Mouse (Mus musculus): ENCODE results near the gene Cd244a.

Cd244a gene

DNA sequence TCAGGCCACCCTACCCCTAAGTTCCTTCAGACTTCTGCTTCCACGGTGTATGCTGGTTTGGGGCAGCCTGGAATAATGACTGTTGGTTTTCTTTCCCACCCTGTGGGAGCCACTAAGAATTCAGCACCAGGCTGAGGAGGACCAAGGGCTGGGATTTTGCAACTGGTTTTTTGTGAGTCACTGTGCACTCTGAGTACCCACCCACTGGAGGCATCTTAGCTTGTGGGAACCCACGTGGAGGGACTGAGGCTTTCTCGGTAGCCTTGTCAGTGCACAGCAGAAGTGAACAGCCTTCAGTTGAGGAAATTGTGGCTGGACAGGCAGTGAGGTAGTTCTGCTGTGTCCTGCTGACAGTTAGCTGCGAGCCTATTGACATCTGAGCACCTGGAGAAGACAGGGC is at the start of gene Cd244a:
Cd244a (plus strand) TSS at position 296 of the 400 bp plus-strand sequence.
- DNase-seq (ENCODE audit: low spot score): peak; percentile 25

DNA sequence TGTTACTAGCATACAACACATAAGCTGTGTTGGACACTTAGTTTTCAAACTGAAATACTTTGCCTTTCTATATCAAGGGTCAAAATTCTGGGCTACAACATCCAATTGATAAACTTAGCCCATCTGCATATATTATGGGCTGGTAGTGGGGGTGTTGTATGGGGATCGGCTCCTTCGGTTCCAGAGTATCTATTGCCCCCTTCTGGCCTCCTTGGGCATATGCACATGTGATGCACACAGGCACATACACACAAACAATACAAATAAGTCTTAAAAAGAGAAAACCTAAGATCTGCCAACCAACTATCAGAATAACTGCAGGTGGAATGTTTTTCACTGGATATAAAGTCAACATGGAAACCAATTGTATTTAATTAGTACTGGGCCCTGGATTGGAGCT is 45.8 kb upstream of the Cd244a start:
- DNase-seq (ENCODE audit: low spot score): no peak

GRCm38 (mm10) chr1:171513760-171514159 is 45.2 kb upstream of the Cd244a start:
- DNase-seq (ENCODE audit: low spot score): no peak

DNA sequence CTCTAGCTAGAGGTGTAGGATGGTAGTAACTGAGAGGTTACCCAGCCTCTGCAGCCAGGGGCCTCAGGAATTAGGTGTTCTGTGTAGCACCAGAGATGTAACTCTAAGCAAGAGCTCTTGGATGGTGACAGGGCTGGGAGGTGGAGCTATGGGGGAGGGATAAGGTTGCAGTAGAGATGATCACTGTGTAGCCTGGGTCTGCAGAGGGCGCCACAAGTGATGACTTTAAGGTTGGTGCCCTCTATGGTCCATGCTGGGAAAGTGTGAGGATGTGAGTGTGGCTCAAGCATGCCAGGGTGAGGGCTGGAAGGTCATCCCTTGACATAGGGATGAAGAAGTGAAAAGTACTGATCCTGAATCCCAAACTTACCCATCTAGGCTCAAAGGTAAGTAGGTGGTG is 44.0 kb upstream of the Cd244a start:
- DNase-seq (ENCODE audit: low spot score): no peak

DNA sequence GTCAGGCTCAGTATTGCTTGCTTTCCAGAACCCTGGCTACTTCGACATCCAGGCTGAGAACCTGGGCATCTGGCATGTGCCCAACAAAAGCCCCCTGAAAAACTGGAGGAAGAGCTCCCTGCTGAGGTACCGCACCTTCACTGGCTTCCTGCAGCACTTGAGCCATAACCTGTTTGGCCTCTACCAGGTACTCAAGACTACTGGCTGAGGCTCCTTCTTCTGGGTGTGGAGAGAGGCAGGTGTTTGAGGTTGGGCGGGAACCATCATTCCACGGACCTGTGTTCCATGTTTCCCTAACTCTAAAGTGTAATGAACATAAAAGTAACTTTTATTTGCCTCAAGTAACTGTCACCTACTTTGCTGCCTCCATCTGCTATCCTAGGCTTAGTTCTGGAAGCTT is 43.4 kb upstream of the Cd244a start:
- DNase-seq (ENCODE audit: low spot score): no peak

DNA sequence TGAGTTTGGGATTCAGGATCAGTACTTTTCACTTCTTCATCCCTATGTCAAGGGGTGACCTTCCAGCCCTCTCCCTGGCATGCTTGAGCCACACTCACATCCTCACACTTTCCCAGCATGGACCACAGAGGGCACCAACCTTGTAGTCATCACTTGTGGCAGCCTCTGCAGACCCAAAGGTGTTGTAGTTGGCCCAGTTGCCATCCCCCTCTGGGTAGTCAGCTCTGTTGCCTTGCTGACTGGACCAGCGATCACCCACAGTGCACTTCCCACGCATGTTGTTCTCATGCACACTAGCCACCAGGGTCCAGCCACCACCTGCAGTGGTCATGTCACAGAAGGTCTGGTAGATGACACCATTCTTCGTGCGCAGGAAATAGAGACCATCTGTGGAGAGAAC is 27.6 kb upstream of the Cd244a start:
- no peak for DNase-seq (ENCODE audit: low spot score)

DNA sequence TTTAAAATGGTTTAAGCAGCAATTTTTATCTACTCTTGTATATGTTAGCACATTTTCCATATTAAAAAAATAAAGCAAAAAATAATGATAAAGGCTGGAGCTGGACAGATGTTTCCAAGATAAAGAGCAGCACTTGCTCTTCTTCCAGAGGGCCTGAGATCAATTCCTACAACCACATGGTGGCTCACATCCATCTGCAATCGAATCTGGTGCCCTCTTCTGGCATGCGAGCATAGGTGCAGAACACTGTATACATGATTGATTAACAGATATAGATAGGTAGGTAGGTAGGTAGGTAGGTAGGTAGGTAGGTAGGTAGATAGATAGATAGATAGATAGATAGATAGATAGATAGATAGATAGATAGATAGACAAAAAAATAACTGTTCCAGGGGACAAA is 26.2 kb upstream of the Cd244a start:
- no peak for DNase-seq (ENCODE audit: low spot score)

DNA sequence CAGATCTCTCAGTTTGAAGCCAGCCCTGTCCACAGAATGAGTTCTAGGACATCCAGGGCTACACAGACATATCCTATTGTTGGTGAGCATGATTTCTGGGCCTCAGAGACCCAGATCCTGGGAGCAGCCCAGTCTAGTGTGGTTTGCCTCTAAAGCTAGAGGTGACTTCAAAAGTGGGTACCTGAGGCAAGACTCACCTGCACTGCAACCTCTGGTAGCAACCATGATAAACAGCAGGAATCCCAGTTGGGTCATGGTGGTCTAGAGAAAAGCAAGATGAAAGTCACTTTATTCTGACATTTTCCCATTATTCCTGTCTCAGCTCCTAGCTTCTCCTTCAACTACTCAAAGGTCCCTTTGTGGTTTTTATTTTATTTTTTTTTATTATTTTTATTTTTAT is 24.4 kb upstream of the Cd244a start:
- DNase-seq (ENCODE audit: low spot score): no peak

- DNase-seq (ENCODE audit: low spot score): no peak
Observed at GRCm38 (mm10) chr1:171535194-171535593, 23.8 kb upstream of the Cd244a start, which contains the start of gene Itln1. TSS of gene Itln1 (minus strand) at chr1:171535294.

GRCm38 (mm10) chr1:171540694-171541093 is 18.3 kb upstream of the Cd244a start:
- no peak for DNase-seq (ENCODE audit: low spot score)

DNA sequence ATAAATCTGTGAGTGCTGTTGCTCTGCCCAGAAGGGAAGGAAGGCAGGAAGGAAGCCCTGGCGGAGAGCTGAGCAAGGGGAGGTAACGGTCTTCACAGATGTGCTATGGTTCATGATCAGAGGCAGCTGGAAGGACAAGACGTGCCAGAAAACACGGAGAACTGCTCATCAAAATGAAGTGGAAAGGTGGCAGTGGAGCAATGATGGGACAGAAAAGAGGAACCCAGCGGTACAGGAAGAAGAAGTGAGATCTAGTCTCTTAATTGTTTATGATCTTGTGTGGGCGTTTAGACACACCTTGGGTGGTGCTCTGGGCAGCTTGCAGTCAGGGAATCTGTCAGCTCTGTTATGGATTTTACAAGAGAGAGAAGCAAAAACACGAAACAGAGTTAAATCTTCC is 7.7 kb upstream of the Cd244a start:
- no peak for DNase-seq (ENCODE audit: low spot score)

GRCm38 (mm10) chr1:171552230-171552629 is 6.8 kb upstream of the Cd244a start:
- DNase-seq (ENCODE audit: low spot score): no peak

DNA sequence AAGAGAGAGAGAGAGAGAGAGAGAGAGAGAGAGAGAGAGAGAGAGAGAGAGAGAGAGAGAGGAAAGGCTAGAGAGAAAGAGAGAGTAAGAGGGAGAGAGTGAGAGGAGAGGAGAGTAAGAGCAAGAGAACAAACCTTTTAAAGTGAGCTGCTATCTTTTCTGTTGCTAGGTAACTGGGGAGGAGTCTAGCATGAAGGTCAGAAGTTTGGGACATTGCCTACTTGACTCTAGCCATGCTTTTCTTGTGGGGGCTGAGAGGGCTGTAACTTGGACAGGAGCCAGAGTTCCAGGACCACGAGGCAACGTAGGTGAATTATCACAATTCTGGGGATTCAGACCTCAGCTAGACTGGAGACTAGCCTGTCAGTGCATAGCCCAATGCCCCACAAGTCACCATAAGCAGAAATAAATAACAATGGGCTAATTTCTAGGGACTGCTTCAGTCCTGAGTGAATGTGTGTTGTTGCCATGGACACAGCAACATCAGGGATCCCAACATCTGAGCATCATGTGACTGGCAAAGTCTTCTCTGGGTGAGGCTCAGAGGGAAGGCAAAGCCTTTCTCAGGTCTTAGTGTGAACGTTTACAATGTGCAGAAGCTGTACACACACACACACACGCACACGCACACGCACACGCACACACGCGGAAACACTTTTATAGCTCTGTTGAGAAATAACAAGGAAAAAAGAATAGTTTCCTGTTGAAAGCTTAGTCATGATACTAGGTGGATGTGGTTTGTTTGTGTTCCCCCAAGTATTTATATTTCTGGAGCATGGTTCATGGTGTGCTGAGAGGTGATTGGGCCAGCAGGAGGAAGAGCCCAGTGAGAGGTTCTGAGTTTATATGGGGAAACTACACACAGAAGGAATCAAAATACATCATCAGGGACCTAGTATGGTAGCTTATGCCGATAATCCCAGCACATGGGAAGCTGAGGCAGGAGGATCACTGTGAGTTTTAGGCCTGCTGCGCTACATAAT is 5.3 kb upstream of the Cd244a start:
- no peak for DNase-seq (ENCODE audit: low spot score)

DNA sequence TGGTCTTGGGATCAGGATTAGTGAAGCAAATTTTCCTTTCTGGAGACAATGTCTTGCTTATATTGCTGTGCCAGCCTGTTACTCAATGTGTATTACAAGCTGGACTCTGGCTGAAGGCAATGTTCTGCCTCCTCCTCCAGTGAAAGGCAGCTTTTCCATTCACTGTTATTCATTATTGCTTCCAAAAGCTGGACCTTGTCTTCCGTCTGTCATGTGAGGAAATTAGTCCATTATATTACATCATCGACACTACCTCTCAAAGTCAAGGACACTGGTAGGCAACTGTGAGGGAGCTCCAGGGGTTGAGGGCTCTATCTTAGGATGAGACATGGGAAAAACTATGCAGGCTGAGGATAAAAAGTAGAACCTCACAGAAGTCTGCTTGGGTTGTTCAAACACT is 2.6 kb upstream of the Cd244a start:
- no peak for DNase-seq (ENCODE audit: low spot score)

DNA sequence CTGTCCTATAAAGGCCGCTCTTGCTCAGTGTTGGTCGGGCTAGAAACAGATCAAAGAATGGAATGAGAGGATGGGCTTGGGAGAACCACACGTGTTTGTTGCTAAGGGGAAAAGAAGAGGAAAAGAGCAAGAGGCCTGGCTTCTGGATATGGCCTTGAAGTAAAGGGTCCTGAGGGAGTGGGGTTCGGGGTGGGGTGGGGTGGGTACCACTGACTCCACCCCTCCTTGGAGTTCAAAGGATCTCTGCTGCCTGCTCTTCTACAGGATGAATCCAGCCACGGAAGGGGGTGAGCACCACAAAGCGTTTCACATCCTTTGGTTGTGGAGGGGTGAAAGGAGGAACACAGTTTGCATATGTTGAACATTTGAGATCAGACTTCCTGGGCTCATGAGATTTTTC is 586 bp upstream of the Cd244a start:
- DNase-seq (ENCODE audit: low spot score): no peak

GRCm38 (mm10) chr1:171560262-171560661 is 1.3 kb downstream of the Cd244a start:
- no peak for DNase-seq (ENCODE audit: low spot score)

GRCm38 (mm10) chr1:171561200-171561599 is 2.2 kb downstream of the Cd244a start:
- peak; percentile 15 for DNase-seq (ENCODE audit: low spot score)

DNA sequence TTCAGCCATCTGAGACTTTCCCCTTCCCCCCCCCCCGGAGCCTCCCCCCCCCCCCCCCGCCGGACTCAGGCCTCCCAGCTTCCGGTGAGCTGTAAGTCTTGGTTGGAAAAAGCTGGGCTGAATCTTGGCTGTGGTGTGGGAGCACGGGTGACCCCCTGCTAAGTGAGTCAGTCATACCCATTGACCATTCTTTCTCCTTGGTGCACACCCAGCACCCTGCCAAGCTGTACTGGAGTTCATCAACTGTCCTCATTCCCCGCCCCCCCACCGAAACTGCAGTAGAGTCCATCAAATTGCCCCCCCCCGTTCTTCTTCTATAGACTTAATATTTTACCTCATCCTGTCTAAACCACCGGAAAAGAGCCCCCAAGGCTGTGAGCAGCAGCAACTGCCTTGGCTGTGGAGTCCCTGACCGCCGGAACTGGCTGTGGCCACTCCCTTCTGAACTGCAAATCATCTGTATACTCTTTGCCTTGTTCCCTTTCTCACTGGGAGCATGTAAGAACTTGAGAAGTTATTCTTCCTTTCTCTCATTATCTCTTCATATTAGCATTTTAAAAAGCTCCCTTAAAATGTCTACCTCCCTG is 2.7 kb downstream of the Cd244a start:
- no peak for DNase-seq (ENCODE audit: low spot score)

DNA sequence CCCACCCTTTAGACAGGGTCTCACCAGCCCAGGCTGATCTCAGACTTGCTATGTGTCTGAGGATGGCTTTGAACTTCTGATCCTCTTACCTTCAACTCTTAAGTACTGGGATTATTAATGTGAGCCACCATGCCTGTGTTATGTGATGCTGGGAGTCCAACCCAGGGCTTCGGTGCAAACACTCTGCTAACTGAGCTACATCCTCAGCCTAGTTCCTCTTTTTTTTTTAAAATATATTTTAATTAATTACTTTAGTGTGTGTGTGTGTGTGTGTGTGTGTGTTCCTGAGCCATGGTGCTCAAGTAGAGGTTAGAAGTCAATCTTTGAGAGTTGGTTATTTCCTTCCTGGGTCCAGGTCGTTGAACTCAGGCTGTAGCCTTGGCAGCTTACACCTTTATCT is 4.0 kb downstream of the Cd244a start:
- DNase-seq (ENCODE audit: low spot score): no peak

DNA sequence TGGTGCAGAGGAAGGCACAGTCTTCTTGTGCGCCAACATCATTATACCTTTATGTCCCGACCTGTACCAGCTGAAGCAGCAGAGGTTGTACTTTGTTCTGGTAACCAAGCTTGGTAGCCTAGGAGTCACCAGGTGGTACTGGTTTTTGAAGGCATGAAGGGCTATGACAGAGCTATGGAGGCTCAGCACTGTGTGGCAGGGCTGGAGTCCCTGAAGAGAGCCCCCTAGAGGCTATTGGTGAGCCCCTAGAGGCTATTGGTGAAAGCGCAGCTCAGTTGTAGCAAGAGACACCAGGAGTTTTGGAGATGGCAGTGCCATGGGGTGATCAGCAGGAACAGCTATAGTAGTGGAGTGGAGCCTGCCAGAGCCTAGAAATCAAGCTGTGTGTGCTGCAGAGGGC is 5.3 kb downstream of the Cd244a start:
- no peak for DNase-seq (ENCODE audit: low spot score)

DNA sequence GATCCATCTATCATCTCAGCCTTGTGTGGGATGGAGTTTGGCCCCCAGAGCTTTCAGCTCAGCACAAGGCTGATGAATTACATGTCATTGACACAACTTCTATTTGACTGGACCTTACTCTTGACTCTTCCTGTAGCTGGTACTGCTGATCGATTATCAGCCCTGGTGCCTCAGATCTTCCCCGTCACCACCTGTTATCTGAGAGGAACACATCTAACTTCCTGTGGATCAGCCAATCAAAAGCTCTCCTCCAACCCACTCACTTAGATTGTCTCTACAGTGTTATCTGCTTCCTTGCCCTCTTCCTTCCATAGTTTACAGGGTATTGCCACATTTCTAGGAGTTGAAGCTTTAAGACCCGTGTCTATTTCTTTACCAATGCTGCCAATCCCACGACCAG is 6.9 kb downstream of the Cd244a start:
- DNase-seq (ENCODE audit: low spot score): no peak

DNA sequence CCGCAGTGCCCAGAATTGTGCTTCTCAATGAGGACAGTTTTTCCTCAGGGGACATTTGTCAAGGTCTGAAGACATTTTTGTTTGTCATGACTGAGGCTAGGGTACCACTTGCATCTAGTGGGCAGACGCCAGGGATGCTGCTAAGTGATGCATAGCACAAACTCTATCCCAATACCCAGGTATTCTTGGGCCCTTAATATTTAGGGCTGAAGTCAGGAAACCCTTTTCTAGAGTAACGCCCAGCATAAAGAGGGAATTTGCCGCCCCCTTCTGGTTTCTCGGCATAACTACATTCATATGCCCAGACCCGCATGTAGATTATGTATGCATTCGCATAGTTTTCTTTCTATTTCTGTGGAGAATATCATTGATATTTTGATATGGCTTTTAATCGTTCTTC is 7.8 kb downstream of the Cd244a start:
- DNase-seq (ENCODE audit: low spot score): peak; percentile 25

DNA sequence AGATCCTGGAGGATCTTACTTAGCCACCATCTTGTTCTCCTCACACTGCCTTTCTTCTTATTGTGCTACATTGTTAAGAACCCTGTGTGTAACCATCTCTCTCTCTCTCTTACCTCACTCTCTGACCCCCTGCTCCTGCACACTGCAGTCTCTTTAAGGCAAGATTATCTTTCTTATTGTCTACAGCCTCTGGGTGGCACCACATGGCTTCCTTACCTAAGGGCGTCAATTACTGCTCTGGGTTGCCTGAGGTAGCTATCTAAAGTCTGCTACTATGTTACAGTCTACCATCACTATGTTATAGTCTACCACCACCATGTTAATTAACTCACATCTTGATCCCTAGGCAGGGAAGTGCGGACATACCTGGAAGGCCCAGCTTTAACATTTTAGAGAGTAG is 9.4 kb downstream of the Cd244a start:
- no peak for DNase-seq (ENCODE audit: low spot score)

GRCm38 (mm10) chr1:171577168-171577567 is 18.2 kb downstream of the Cd244a start:
- no peak for DNase-seq (ENCODE audit: low spot score)

All from layer of hippocampus, adult 11-12 months (tissue).